Mouse (Mus musculus) MEL (cell line): ENCODE results near the gene Rsbn1l. TPM values are rescaled to one million over a fixed set of nuclear protein-coding genes. Genes with fewer than 3 reads are reported as not detected.

Source experiments
- DNase-seq: peaks from one replicate; pipeline ENCODE4 v3.0.0; 2011; ENCODE audit warnings: low read depth, low spot score
- H3K27ac ChIP-seq: 2 replicates; pipeline ENCODE4 v1.5.1; 2012; ENCODE audit warnings: low read depth, mild to moderate bottlenecking, control low read depth, low read length, moderate library complexity; ENCODE audit not compliant: control insufficient read depth
- H3K27me3 ChIP-seq, 2 experiments: fragments of 150-350 bp in 1 of 2; sonication (generic) in 1 of 2; 2 replicates each; pipeline ENCODE4 v1.6.1; 2012; ENCODE audit warnings: low read length in 2 of 2, mild to moderate bottlenecking in 2 of 2, improper control_type of control experiment in 1 of 2, moderate library complexity in 1 of 2; ENCODE audit not compliant: insufficient read depth in 2 of 2, control insufficient read depth in 1 of 2
- H3K36me3 ChIP-seq, 2 experiments: 2 replicates each; pipeline ENCODE4 v1.6.1; 2012 to 2014; ENCODE audit warnings: low read length in 2 of 2, improper control_type of control experiment in 1 of 2, inconsistent platforms in 1 of 2, mild to moderate bottlenecking in 1 of 2; ENCODE audit not compliant: insufficient read depth in 2 of 2, control insufficient read depth in 1 of 2
- H3K4me1 ChIP-seq, 2 experiments: fragments of 150-350 bp in 1 of 2; sonication (generic) in 1 of 2; 2 replicates each; pipeline ENCODE4 v1.6.1; 2012; ENCODE audit warnings: low read length in 2 of 2, improper control_type of control experiment in 1 of 2, mild to moderate bottlenecking in 1 of 2; ENCODE audit not compliant: insufficient read depth in 2 of 2, control insufficient read depth in 1 of 2
- H3K4me3 ChIP-seq, 2 experiments: fragments of 150-350 bp in 1 of 2; sonication (generic) in 1 of 2; 2 replicates each; pipeline ENCODE4 v1.5.1; 2012; ENCODE audit warnings: low read depth in 2 of 2, low read length in 2 of 2, mild to moderate bottlenecking in 2 of 2, moderate library complexity in 2 of 2, control low read depth in 1 of 2, improper control_type of control experiment in 1 of 2; ENCODE audit not compliant: control insufficient read depth in 1 of 2, insufficient read depth in 1 of 2
- H3K79me2 ChIP-seq: 2 replicates; pipeline ENCODE4 v1.6.1; 2012; ENCODE audit warnings: mild to moderate bottlenecking, low read length, moderate library complexity; ENCODE audit not compliant: control insufficient read depth, poor library complexity, insufficient read depth
- H3K9ac ChIP-seq: 2 replicates; pipeline ENCODE4 v1.6.1; 2012; ENCODE audit warnings: low read depth, mild to moderate bottlenecking, control low read depth, low read length, moderate library complexity; ENCODE audit not compliant: control insufficient read depth, poor library complexity, severe bottlenecking
- H3K9me3 ChIP-seq: fragments of 150-350 bp; sonication (generic); replicated peaks from 2 replicates; pipeline ENCODE4 v1.6.1; 2012; ENCODE audit warnings: mild to moderate bottlenecking, low read length, improper control_type of control experiment, moderate library complexity; ENCODE audit not compliant: insufficient read depth
- CHD1 ChIP-seq: IDR thresholded peaks from 2 replicates; pipeline ENCODE4 v1.6.1; 2012; ENCODE audit warnings: low read depth, mild to moderate bottlenecking, inconsistent platforms, low read length, improper control_type of control experiment
- E2F4 ChIP-seq: IDR thresholded peaks from 2 replicates; pipeline ENCODE4 v1.6.1; 2011; ENCODE audit warnings: low read depth, low read length, improper control_type of control experiment, borderline replicate concordance
- ELF1 ChIP-seq: IDR thresholded peaks from 2 replicates; pipeline ENCODE4 v1.6.1; 2014; ENCODE audit warnings: low read depth, mild to moderate bottlenecking, inconsistent platforms, low read length, improper control_type of control experiment, moderate library complexity
- EP300 ChIP-seq, 2 experiments: IDR thresholded peaks; 2 replicates each; pipeline ENCODE4 v1.6.1; 2011; ENCODE audit warnings: improper control_type of control experiment in 2 of 2, low read length in 2 of 2, low read depth in 1 of 2, mild to moderate bottlenecking in 1 of 2
- ETS1 ChIP-seq: IDR thresholded peaks from 2 replicates; pipeline ENCODE4 v1.6.1; 2012; ENCODE audit warnings: low read depth, mild to moderate bottlenecking, inconsistent platforms, low read length, improper control_type of control experiment, moderate library complexity
- HCFC1 ChIP-seq: IDR thresholded peaks from 2 replicates; pipeline ENCODE4 v1.6.1; 2012; ENCODE audit warnings: low read depth, mild to moderate bottlenecking, inconsistent platforms, low read length, improper control_type of control experiment, moderate library complexity
- JUND ChIP-seq: IDR thresholded peaks from 2 replicates; pipeline ENCODE4 v1.6.1; 2011; ENCODE audit warnings: low read depth, mild to moderate bottlenecking, improper control_type of control experiment, low read length
- MAFK ChIP-seq: IDR thresholded peaks from 2 replicates; pipeline ENCODE4 v1.6.1; 2011; ENCODE audit warnings: low read depth, mild to moderate bottlenecking, low read length, improper control_type of control experiment, borderline replicate concordance
- MEF2A ChIP-seq: IDR thresholded peaks from 2 replicates; pipeline ENCODE4 v1.6.1; 2014; ENCODE audit warnings: low read depth, mild to moderate bottlenecking, inconsistent platforms, low read length, improper control_type of control experiment; ENCODE audit not compliant: poor library complexity, insufficient replicate concordance, severe bottlenecking; ENCODE audit errors: extremely low read depth
- NRF1 ChIP-seq: IDR thresholded peaks from 2 replicates; pipeline ENCODE4 v1.6.1; 2014; ENCODE audit warnings: low read depth, mild to moderate bottlenecking, inconsistent platforms, low read length, improper control_type of control experiment, moderate library complexity; ENCODE audit not compliant: poor library complexity, insufficient read depth, severe bottlenecking
- RAD21 ChIP-seq: IDR thresholded peaks from 2 replicates; pipeline ENCODE4 v1.6.1; 2011; ENCODE audit warnings: mild to moderate bottlenecking, low read depth, low read length, improper control_type of control experiment
- SIN3A ChIP-seq: IDR thresholded peaks from 2 replicates; pipeline ENCODE4 v1.6.1; 2012; ENCODE audit warnings: low read length, improper control_type of control experiment, inconsistent platforms
- SMC3 ChIP-seq: IDR thresholded peaks from 2 replicates; pipeline ENCODE4 v1.6.1; 2011; ENCODE audit warnings: low read depth, low read length, improper control_type of control experiment
- TBP ChIP-seq: IDR thresholded peaks from 2 replicates; pipeline ENCODE4 v1.8.0; 2011; ENCODE audit warnings: low read depth, low read length, improper control_type of control experiment
- USF1 ChIP-seq: IDR thresholded peaks from 2 replicates; pipeline ENCODE4 v1.6.1; 2014; ENCODE audit warnings: low read depth, mild to moderate bottlenecking, inconsistent platforms, low read length, improper control_type of control experiment, moderate library complexity
- ZC3H11A ChIP-seq: IDR thresholded peaks from 2 replicates; pipeline ENCODE4 v1.6.1; 2012; ENCODE audit warnings: low read depth, mild to moderate bottlenecking, inconsistent platforms, low read length, improper control_type of control experiment
- ZKSCAN1 ChIP-seq: IDR thresholded peaks from 2 replicates; pipeline ENCODE4 v1.6.1; 2012; ENCODE audit warnings: low read depth, mild to moderate bottlenecking, inconsistent platforms, low read length, improper control_type of control experiment, moderate library complexity
- ZMIZ1 ChIP-seq: IDR thresholded peaks from 2 replicates; pipeline ENCODE4 v1.6.1; 2012; ENCODE audit warnings: low read depth, mild to moderate bottlenecking, inconsistent platforms, low read length, improper control_type of control experiment, moderate library complexity
- ZNF384 ChIP-seq: IDR thresholded peaks from 2 replicates; pipeline ENCODE4 v1.6.1; 2012; ENCODE audit warnings: low read depth, mild to moderate bottlenecking, inconsistent platforms, low read length, improper control_type of control experiment
- polyA plus RNA-seq, 2 experiments: library from polyadenylated mRNA; stranded (reverse) in 1 of 2; unstranded in 1 of 2; fragments of >175 nt in 1 of 2; fragments of >200 nt in 1 of 2; gene quantifications; 2 replicates each; pipeline versions ENCODE4 v1.2.1 to v1.2.4; 2012; ENCODE audit warnings: low replicate concordance in 2 of 2, low read depth in 1 of 2; ENCODE audit not compliant: insufficient read length in 2 of 2, insufficient read depth in 1 of 2, missing spikeins in 1 of 2
- total RNA-seq: library from RNA; depleted of rRNA; stranded (reverse); fragments of 300-350 nt; gene quantifications from 2 replicates; pipeline ENCODE4 v1.2.3, GENCODE M21; 2012

Rsbn1l gene
- total and polyA plus RNA-seq, 3 experiments = 5.0 to 78.2 (median 17.4) TPM

DNA sequence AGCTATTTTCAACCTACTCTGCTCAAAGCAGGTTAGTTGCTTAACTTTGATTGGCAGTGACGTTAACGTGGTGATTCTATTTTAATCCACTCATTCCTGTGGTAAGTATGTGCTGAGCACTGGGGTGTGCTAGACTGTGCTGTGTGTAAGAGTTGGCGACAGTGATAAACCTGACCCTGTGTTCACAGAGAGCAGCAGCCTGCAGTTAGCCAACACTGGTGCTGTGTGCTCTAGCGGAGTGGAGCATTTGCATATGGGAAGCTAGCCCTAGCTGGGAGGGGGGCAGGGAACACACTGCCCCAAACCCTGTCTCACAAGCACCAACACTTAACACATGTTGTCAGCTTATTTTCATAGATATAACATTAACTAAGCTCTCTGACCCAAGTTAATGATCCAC is 11.7 kb upstream of the Rsbn1l start:
- H3K4me1 ChIP-seq = peaks cover 2 to 5% of the 10 kb centered on the region in 2 experiments; a peak in 3 of 4 replicates
- no peak for DNase-seq
- H3K27ac ChIP-seq = no peak overlapping the region
- H3K27me3 ChIP-seq = no peaks in the 10 kb centered on the region
- no peak for TF ChIP-seq ZC3H11A
- no peak for TF ChIP-seq CHD1
- no peak for TF ChIP-seq ZMIZ1
- TF ChIP-seq ZKSCAN1 = no peak
- no peak for TF ChIP-seq HCFC1
- no peak for TF ChIP-seq TBP
- TF ChIP-seq USF1 = no peak
- TF ChIP-seq SMC3 = no peak
- TF ChIP-seq EP300 (IDR thresholded peaks at IDR 0.05; ENCODE audit: low read depth in 1 of 2, low read length in 2 of 2) = no peak
- no peak for TF ChIP-seq ETS1
- TF ChIP-seq JUND = no peak
- no peak for TF ChIP-seq ELF1
- TF ChIP-seq NRF1 = no peak
- no peak for TF ChIP-seq ZNF384
- TF ChIP-seq RAD21 = no peak
- peaks cover 0 to 2% of the 10 kb centered on the region in 2 experiments; a peak in 2 of 4 replicates for H3K36me3 ChIP-seq
- no peaks in the 10 kb centered on the region for H3K79me2 ChIP-seq
- no peak overlapping the region for H3K9ac ChIP-seq
- no peaks in the 10 kb centered on the region for H3K9me3 ChIP-seq
- no peak overlapping the region for H3K4me3 ChIP-seq

DNA sequence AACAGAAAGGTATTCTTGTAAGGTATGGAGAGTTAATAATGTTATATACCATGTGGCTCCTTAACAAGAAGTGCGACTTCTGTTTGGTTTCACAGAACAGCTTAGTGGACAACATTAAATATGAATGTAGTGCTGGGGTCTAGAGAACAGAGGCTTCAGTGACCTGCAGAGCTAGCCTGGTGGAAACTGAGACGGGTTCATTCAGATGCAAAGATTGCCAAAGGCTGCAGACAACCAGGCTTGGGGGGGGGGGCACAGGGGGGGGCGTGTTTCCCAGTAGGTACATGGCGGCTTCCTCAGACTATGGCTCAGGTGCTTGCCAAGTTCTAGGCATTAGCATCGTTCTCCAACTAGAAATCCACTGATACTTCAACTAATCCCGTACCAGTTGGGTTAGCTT is 8.2 kb upstream of the Rsbn1l start:
- no peak overlapping the region for H3K4me3 ChIP-seq

More for the DNA sequence above, 8.2 kb upstream of the Rsbn1l start:
- Histone ChIP-seq H3K9ac (no peak overlapping the region), H3K4me1 (peaks cover 3 to 4% of the 10 kb centered on the region in 2 experiments; a peak in 3 of 4 replicates), H3K9me3 (no peaks in the 10 kb centered on the region), H3K27me3 (no peaks in the 10 kb centered on the region), H3K27ac (no peak overlapping the region), H3K79me2 (no peaks in the 10 kb centered on the region), H3K36me3 (peaks cover 0 to 3% of the 10 kb centered on the region in 2 experiments; a peak in 2 of 4 replicates)
- no peak for DNase-seq
- TF ChIP-seq E2F4 = no peak
- TF ChIP-seq MEF2A = no peak
- no peak for TF ChIP-seq SIN3A
- no peak for TF ChIP-seq MAFK
- no peak for TF ChIP-seq HCFC1
- no peak for TF ChIP-seq TBP
